8 mouse cellular contexts compared by ENCODE assay signal in genomic region chr6:108098171-108098845, GRCm38 (mm10). TPM values are rescaled to one million over a fixed set of nuclear protein-coding genes. Genes with fewer than 3 reads are reported as not detected.
DNase-seq lines count a peak whose midpoint lies in the region; ATAC-seq and TF ChIP-seq lines count a peak whose summit lies in the region.

No protein-coding gene starts in this region.

- peak; percentile 84 for DNase-seq in CD4-positive, CD25-positive, alpha-beta regulatory T cell, adult 2 months (ENCODE audit: low read depth, low spot score)
- DNase-seq in heart, postnatal 36 days, result peak; percentile 54 to 65
- peak; percentile 21 for DNase-seq in large intestine, adult 2 months (ENCODE audit: low read depth, low spot score)
- DNase-seq in lung, embryonic 14.5 days, result peak; percentile 95
- DNase-seq in testis, postnatal 10 days (ENCODE audit: low spot score), result peak; percentile 66

- no peaks in the 10 kb centered on the region for H3K4me1 ChIP-seq in bone marrow, adult 2 months (ENCODE audit: control insufficient read depth, insufficient read depth, low read length)
- 0 out of 2 replicates have a peak, but pooled peaks cover 2% of the 10 kb centered on the region for H3K4me1 ChIP-seq in forebrain, embryonic 15.5 days
- no peaks in the 10 kb centered on the region; the same call in 1 of the 2 replicates for H3K4me1 ChIP-seq in lung, embryonic 14.5 days (ENCODE audit: insufficient read depth)
- peaks cover 6% of the 10 kb centered on the region for H3K4me1 ChIP-seq in neural tube, embryonic 15.5 days

- WGBS in bone marrow, adult 2 months, result 5% methylated on average over 9 of the region's 9 CpGs
- 15% methylated on average over 9 of the region's 9 CpGs for WGBS in forebrain, embryonic 15.5 days
- 11% methylated on average over 9 of the region's 9 CpGs for WGBS in large intestine, adult 2 months
- 21% methylated on average over 9 of the region's 9 CpGs for WGBS in lung, embryonic 14.5 days
- WGBS in neural tube, embryonic 15.5 days, result 14% methylated on average over 9 of the region's 9 CpGs

- no peaks in the 10 kb centered on the region for H3K27me3 ChIP-seq in forebrain, embryonic 15.5 days
- no peaks in the 10 kb centered on the region for H3K27me3 ChIP-seq in lung, embryonic 14.5 days (ENCODE audit: insufficient read depth, low read length)
- no peaks in the 10 kb centered on the region for H3K27me3 ChIP-seq in neural tube, embryonic 15.5 days (replicated peaks)

- H3K27ac ChIP-seq in bone marrow, adult 2 months (ENCODE audit: control insufficient read depth, insufficient read depth, low read depth, low read length, poor library complexity), result no peak overlapping the region
- no peak overlapping the region for H3K27ac ChIP-seq in forebrain, embryonic 15.5 days (replicated peaks)
- no peak overlapping the region for H3K27ac ChIP-seq in lung, embryonic 14.5 days (ENCODE audit: low read depth)
- H3K27ac ChIP-seq in neural tube, embryonic 15.5 days (replicated peaks), result no peak overlapping the region

- peak overlapping the region; percentile 25; the same call in 1 of the 2 replicates for H3K4me2 ChIP-seq in forebrain, embryonic 15.5 days (replicated peaks)
- no peak overlapping the region for H3K4me2 ChIP-seq in lung, embryonic 14.5 days
- peak overlapping the region; percentile 35 for H3K4me2 ChIP-seq in neural tube, embryonic 15.5 days

- no peaks in the 10 kb centered on the region for H3K36me3 ChIP-seq in forebrain, embryonic 15.5 days
- no peaks in the 10 kb centered on the region for H3K36me3 ChIP-seq in lung, embryonic 14.5 days (ENCODE audit: insufficient read depth)
- H3K36me3 ChIP-seq in neural tube, embryonic 15.5 days, result no peaks in the 10 kb centered on the region

- no peaks in the 10 kb centered on the region for H3K9me3 ChIP-seq in forebrain, embryonic 15.5 days
- no peaks in the 10 kb centered on the region for H3K9me3 ChIP-seq in lung, embryonic 14.5 days (ENCODE audit: low read depth, low read length)
- no peaks in the 10 kb centered on the region for H3K9me3 ChIP-seq in neural tube, embryonic 15.5 days (replicated peaks)

- TF ChIP-seq CTCF in bone marrow, adult 2 months (IDR thresholded peaks at IDR 0.05; ENCODE audit: control insufficient read depth, insufficient read depth, low read length), result peak; percentile 42; the same call in 1 of the 2 replicates
- TF ChIP-seq CTCF in lung, embryonic 14.5 days (IDR thresholded peaks at IDR 0.05; ENCODE audit: low read depth), result peak; percentile 77

- no peak for TF ChIP-seq POLR2A in bone marrow, adult 2 months (IDR thresholded peaks at IDR 0.05; ENCODE audit: borderline replicate concordance, control insufficient read depth, low read depth, low read length)

- intact Hi-C loops in heart, postnatal 36 days (cut with DNase I), result loop anchor here (1.0 to 10.0 kb wide), 4 partner anchors 134 to 616 kb away; no protein-coding TSS in a partner anchor

- no peak overlapping the region for H3K9ac ChIP-seq in forebrain, embryonic 15.5 days (replicated peaks)
- no peak overlapping the region for H3K9ac ChIP-seq in lung, embryonic 14.5 days
- H3K9ac ChIP-seq in neural tube, embryonic 15.5 days (replicated peaks), result no peak overlapping the region

- H3K4me3 ChIP-seq in bone marrow, adult 2 months (replicated peaks; ENCODE audit: control insufficient read depth, low read depth, low read length), result no peak overlapping the region
- H3K4me3 ChIP-seq in forebrain, embryonic 15.5 days, result no peak overlapping the region
- H3K4me3 ChIP-seq in lung, embryonic 14.5 days (ENCODE audit: low read depth, low read length), result no peak overlapping the region
- no peak overlapping the region for H3K4me3 ChIP-seq in neural tube, embryonic 15.5 days (replicated peaks)

- ATAC-seq in forebrain, embryonic 15.5 days (replicated peaks), result peak; percentile 85
- peak; percentile 88 for ATAC-seq in lung, embryonic 14.5 days (ENCODE audit: insufficient read depth)
- peak; percentile 55; the same call in 1 of the 2 replicates for ATAC-seq in neural tube, embryonic 15.5 days (ENCODE audit: low FRiP score)

RNA-seq across cellular contexts. Expression of gene Setmar, which starts 33.5 kb away (rescaled TPM):
- polyA plus RNA-seq in bone marrow, adult 2 months (2011; ENCODE audit: insufficient read depth, insufficient read length, low replicate concordance, missing spikeins), result 0.93 and 3.1 TPM in 2 replicates
- 7.5 and 7.8 TPM in 2 replicates for polyA plus RNA-seq in forebrain, embryonic 15.5 days (2015; fragmentation: Nextera tagmentation; extraction: Ambion mirVana)
- 1 to 10 TPM; 2.9 to 4.3 TPM for total RNA-seq in heart, postnatal 36 days (2021)
- 2.7 and 2.8 TPM in 2 replicates for polyA plus RNA-seq in large intestine, adult 2 months (2012; rRNA removed)
- 6.0 and 6.9 TPM in 2 replicates for polyA plus RNA-seq in lung, embryonic 14.5 days (2014; fragmentation: Nextera tagmentation; extraction: Ambion mirVana)
- 4.1 and 5.4 TPM in 2 replicates for polyA plus RNA-seq in neural tube, embryonic 15.5 days (2015; fragmentation: Nextera tagmentation; extraction: Ambion mirVana)

Comparison
In these comparisons a context has a peak if more than half of its experiments do, and no peak if none do; other contexts are left out.
1. DNase-seq: peak in every context shown above with its lines; median percentile 95 in lung, embryonic 14.5 days; 84 in CD4-positive, CD25-positive, alpha-beta regulatory T cell, adult 2 months; 66 in testis, postnatal 10 days; 60 in heart, postnatal 36 days; 21 in large intestine, adult 2 months.